Mouse (Mus musculus) splenic B cell, adult 2 months (primary cell): ENCODE measurements at regions not wholly inside any gene's neighbourhood (a gene's known extent, or its start where the extent isn't known, plus 50 kb on each side); places are given as distances from the start of the nearest gene placed in this dataset.

Source experiments
- DNase-seq: peaks from one replicate; pipeline ENCODE4 v3.0.0-alpha.2; 2011; ENCODE audit warnings: low read depth, low spot score
- H3K27me3 ChIP-seq: 2 replicates; pipeline ENCODE4 v1.6.1; 2012; ENCODE audit warnings: mild to moderate bottlenecking, low read length, moderate library complexity, mixed read lengths; ENCODE audit not compliant: control insufficient read depth, poor library complexity, insufficient read depth, severe bottlenecking
- H3K36me3 ChIP-seq: 2 replicates; pipeline ENCODE4 v1.6.1; 2012; ENCODE audit warnings: mild to moderate bottlenecking, low read length, moderate library complexity, mixed read lengths; ENCODE audit not compliant: control insufficient read depth, poor library complexity, insufficient read depth, severe bottlenecking

DNA sequence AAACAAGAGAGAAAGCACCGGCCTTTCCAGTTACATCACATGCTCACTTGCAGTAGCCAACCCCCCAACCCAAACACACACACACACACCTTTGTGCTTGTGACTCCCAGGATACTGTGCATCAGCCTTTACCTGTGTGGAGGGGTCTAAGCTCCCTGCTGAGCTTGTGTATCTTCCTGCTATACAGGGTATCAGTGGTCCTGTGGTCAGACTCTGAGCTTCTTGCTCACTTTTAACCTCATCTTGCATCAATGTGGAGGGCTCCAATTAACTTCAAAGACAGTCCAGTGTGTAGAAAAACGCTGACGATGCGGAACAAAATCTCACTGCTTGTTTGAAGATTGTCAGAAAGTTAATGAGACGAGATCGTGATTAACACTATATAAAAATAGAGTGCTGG, 71.4 kb upstream of the Gypa start:
- no peak for DNase-seq
- H3K36me3 ChIP-seq, result no peaks in the 10 kb centered on the region

DNA sequence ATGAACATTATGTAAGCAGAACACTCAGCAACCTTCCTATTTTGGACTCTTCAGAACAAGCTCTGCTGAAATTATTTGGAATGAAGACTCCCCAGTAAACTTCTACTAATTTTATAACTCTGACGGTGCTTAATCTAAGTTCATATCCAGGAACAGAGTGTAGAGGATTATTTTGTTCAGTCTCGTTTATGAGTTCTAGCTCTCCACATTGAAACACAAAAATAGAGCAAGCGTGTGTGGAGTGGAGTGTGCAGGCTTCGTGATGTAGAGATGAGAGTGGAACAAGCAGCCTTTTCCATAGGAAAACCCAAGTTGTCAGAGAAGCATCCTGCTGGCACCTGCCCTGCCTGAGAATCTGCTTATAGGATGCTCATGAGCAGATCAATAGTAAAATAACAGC, 77.5 kb upstream of the Gypa start:
- no peak for DNase-seq
- H3K27me3 ChIP-seq, result no peaks in the 10 kb centered on the region
- H3K36me3 ChIP-seq, result no peaks in the 10 kb centered on the region

More for the DNA sequence above, 71.4 kb upstream of the Gypa start:
- no peaks in the 10 kb centered on the region for H3K27me3 ChIP-seq

DNA sequence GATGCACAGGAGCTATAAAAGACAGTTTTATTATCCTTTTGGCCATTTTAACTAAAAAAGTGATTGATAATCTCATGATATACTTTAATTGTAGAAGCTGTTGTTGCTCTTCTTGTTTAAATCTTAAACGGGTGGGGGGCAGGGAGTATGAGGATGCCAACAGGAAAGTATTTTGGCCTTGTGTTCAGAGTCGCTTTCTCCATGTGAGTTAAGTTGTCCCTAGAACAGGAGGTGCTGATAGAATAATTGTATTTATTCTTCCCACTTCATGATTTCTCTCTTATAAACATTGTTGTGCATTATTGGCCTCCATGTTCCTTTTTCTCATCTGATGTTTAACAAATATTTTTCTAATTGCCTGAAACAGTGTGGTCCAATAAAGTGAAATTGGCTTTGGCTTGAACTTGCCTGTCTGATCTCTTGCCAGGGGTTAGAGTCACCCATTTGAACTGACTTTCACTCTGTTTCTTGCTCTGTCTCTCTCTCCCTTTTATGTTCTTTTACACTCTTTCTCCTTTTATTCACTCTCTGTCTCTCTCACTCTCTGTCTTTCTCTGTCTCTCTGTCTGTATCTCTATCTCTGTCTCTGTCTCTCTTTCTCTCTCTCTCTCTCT, 93.9 kb upstream of the Gypa start:
- H3K27me3 ChIP-seq, result no peaks in the 10 kb centered on the region
- H3K36me3 ChIP-seq, result no peaks in the 10 kb centered on the region
- no peak for DNase-seq

DNA sequence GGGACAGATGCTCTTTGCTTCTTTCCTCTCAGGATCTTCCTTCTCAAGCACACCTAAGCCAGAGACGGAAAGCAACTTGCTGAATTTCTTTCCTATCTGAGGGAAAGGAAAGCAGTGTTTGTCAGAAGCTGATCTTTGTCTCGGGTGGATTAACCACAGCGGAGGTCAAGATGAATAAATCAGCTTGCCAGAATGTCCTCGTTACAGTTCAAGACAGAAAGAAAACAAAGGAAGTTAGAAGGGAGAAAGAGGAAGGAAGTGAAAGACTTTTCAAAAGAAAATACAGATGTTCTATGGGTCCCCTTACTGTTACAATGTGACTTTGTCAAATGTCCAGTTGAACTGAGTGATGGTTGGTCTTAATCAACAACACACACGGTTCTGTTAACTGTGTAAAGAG, 98.6 kb upstream of the Gypa start:
- no peaks in the 10 kb centered on the region for H3K27me3 ChIP-seq
- H3K36me3 ChIP-seq, result no peaks in the 10 kb centered on the region
- no peak for DNase-seq

DNA sequence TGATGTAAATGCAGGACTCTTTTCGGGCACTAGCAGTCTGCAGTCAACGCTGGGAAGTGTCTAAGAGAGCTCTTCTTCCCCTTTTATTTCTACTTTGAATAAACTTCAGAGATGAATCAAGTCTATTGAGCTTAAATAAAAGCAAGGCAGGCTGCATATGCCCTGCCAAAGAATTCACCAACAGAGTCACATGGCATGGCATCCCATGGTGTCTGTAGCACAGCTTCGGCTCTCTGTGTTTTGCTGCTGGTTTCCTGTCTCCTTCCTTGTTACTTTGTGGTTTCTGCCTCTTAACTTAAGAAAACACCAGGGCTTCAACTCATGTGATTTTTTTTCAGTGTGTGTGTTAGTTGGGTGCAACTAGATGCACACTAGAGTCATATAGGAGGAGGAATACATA, 100.5 kb upstream of the Gypa start:
- no peaks in the 10 kb centered on the region for H3K36me3 ChIP-seq
- no peaks in the 10 kb centered on the region for H3K27me3 ChIP-seq
- DNase-seq, result peak; percentile 2

DNA sequence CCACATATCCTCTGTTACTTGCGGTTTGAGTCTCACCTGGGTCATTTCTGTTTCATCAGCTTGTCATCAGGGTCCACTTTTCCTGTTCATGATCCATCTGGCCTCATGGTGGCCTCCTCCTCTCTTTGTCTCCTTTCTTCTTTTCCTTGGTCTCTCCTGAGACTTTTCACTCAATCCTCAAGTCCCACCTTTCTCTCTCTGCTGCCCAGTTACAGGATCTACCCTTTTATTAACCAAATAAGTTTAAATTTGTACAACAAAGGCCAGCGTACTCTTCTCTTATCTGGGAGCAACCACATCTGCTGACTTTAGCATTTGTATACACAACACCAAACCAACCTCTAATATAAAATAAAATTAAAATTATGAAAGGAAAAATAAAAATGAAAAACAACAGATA, 124.4 kb upstream of the Gypa start:
- DNase-seq, result no peak
- Histone ChIP-seq H3K36me3 (no peaks in the 10 kb centered on the region), H3K27me3 (no peaks in the 10 kb centered on the region)

DNA sequence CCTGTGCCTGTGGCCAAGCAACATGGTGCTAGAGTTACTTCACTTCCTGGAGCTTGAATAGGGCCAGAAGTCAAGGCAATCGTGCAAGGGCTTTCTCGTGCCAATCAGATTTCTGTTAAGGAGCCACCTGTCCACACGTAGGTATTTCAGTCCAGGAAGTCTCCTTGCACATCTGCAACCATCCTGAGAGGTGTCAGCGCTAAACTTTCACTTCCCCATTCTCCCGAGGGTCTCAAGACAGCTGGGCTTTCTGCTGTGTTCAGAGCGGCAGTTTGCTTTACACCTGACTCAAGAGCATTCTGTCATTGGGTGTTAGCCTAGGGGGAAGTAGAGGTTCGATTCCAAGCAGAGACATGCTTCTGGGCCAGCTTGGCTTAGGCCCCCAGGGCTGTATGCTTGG, 129.5 kb upstream of the Gypa start:
- DNase-seq, result peak; percentile 64
- Histone ChIP-seq H3K36me3 (no peaks in the 10 kb centered on the region), H3K27me3 (no peaks in the 10 kb centered on the region)

DNA sequence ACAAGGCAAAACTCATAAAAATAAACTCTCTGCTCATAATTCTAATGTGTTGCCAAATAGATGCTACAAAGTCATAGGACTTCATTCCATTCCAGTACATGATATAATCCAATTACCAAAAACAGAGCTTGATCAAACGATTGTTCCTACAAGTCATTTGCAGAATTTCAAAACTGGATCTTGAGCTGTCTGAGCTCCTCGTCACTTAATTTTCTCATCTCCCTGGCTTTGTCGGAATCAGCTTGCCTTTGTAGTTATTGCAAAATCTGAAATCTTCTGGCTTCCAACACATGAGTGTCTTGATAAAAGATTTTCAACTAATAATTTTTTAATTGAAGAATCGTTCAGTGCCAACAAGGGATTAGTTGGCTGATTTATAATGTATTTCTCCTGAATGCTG, 150.3 kb upstream of the Gypa start:
- DNase-seq, result no peak
- Histone ChIP-seq H3K36me3 (no peaks in the 10 kb centered on the region), H3K27me3 (no peaks in the 10 kb centered on the region)

DNA sequence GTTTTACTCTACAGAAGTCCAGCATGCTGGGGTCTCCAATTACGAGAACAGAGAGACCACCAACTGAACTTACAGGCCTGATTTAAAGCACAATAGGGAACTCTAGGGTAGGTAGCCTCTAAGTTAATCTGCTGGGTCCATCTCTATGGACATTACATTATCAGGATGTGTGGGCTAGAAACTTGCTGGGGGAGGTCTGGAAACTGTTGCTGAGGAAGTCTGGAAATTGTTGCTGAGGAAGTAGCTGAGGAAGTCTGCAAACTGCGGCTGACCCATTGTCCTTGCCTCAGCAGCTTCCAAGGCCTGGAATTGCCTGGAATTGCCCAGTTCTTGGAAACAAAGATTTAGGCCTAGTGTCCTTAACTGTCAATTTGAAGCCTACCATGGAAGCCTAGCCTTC, 155.7 kb upstream of the Gypa start:
- Histone ChIP-seq H3K36me3 (no peaks in the 10 kb centered on the region), H3K27me3 (no peaks in the 10 kb centered on the region)
- DNase-seq, result no peak

DNA sequence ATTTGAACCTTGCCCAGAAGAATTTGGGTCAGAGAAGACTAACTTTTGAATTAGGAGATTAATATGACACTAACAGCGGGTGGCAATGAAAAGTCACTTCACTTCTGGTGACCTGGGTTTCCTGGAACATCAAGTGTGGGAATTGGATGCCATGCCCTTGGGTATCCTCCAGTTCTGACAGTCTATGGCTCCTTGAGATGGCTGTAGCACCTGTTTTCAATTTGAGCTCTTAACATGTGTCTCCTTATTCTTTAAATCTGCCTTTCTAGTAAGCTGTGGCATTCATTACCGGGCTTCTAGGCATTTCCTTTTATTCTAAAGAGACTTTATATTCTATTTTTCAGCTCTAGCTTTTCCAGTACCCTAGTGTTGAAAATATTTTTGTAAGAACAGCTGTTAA, 164.9 kb upstream of the Gypa start:
- Histone ChIP-seq H3K36me3 (no peaks in the 10 kb centered on the region), H3K27me3 (no peaks in the 10 kb centered on the region)
- no peak for DNase-seq

DNA sequence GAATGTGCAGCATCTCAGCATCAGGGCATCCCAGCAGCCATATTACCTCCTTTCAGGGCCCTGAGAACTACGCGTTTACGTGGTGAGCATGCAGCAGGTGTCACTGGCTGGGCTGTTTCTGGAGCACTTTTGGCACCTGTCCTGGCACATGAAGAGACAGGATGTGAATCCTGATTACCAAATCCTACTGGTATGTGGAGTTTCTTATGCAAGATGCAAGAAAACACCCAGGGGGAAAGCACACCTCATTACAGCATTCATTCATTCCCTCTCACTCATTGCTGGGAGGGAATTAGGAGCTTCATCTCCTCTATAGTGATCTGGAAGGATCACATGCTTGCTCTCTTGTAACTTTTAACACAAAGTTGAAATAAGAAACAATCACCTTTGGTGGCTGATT, 167.7 kb upstream of the Gypa start:
- Histone ChIP-seq H3K36me3 (no peaks in the 10 kb centered on the region), H3K27me3 (no peaks in the 10 kb centered on the region)
- DNase-seq, result no peak

DNA sequence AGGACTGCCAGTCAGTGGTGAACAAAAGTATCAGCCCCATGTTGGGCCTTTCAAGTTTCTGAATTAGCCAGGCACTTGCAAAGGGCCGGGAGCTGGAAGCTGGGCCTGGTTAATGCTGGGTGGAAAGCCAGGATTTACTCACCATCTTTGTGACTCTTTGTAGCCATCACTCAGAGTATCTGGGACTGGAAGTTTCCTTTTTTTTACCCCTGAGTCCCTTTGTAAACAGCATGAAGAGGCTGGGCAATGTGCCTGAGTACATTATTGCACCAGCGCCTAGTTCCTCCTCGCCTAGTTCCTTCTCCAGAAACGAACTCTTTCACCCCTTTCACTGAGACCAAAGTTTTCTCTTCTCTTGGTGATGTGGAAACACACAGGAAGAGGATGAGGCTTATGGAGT, 168.4 kb upstream of the Gypa start:
- no peaks in the 10 kb centered on the region for H3K27me3 ChIP-seq
- no peak for DNase-seq
- H3K36me3 ChIP-seq, result no peaks in the 10 kb centered on the region

DNA sequence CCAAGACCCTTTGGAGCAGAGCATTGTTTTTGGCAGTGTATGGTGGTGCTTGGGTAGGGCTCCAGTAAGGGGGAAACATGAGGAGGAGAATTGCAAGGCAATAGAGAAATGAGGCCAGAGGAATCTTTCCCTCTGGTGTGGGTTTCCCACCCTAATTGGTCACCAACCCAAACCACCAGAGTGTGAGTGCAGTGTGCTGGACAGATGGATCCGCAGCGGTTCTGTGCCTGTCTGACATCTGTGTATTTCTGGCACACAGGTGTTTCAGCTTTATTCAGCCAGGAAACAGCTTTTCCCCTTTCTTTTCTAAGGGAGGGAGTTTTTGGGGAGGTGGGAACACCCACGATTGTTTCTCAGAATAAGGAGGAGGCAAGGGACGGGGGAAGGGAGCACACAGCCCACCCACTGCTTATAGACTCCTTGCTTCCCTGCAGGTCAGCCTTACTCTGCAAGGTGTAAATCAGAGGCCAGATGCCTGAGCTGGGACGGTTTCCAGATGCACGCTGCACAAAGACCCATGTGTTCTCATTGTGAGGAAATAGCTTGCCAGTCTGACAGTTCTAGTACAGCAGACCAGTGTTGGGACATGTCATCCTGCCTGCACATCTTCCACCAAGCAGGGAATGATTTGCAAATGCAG, 175.2 kb upstream of the Gypa start:
- H3K36me3 ChIP-seq, result no peaks in the 10 kb centered on the region
- DNase-seq, result no peak
- no peaks in the 10 kb centered on the region; the same call in 1 of the 2 replicates for H3K27me3 ChIP-seq

DNA sequence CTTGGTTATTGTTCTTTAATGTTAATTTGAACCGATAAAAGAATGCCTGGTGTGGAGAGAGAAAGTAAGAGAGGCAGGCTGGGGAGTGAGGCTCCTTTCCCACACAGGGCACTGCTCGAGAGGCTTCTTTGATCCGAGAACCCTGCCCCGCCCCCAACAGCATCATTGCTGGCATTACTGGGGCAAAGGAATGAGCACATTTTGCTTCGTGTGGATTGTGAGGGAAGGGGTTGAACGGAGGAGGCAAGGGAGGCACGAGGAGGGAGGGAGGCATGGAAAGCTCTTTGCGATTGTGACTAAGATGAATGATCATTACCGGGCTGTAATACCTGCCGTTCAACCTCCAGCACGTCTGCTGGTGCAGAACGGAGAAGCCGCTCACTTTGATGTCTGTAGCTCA, 178.2 kb upstream of the Gypa start:
- DNase-seq, result no peak
- Histone ChIP-seq H3K27me3 (no peaks in the 10 kb centered on the region; the same call in 1 of the 2 replicates), H3K36me3 (no peaks in the 10 kb centered on the region)

DNA sequence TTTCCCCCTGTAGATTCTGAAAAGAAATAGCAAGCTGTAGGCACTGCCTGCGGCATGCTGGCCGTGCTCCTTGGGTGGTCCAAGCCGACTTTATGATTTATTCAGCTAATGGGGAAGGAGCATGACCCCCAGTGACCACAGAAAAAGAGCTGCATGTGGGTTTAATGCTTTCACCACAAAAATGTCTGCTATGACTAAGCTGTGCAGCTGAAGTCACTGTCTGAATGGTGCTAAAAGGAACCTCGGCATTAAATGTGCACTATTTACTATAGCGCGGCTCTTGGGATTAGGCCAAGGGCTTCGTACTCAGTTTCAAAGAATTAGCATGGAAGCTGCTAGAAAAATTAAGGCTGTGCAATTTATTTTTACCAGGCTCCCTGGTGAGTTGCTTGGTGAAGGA, 178.8 kb upstream of the Gypa start:
- no peak for DNase-seq
- no peaks in the 10 kb centered on the region; the same call in 1 of the 2 replicates for H3K27me3 ChIP-seq

More for the DNA sequence above, 178.8 kb upstream of the Gypa start:
- H3K36me3 ChIP-seq, result no peaks in the 10 kb centered on the region
